Mouse (Mus musculus) thymus, postnatal 36 days (tissue): ENCODE data around the gene Mast4.

Experiments
- DNase-seq, 2 experiments: peaks; one replicate each; pipeline ENCODE4 v3.0.0; 2022; ENCODE audit warnings: mixed read lengths in 2 of 2

Mast4 gene

DNA sequence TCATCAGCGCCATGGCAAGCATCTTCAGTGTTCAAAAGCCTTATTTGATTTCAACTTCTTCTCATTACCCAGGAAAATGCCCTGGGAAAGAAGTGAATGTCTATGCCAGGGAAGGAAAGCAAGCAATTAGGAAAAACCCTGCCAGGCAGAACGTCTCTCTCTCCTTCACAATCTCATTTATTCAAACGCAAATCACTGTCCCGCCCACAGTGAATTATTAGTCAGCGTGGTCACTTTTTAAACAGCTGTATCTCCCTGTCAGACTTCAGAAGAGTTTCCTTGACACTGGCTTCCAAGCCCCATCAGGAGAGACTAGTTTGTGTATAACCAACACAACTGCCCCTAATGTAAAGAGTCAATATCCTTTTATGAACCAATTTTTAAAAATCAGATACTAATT lies 296.8 kb downstream of the Mast4 start:
- DNase-seq = no peak

DNA sequence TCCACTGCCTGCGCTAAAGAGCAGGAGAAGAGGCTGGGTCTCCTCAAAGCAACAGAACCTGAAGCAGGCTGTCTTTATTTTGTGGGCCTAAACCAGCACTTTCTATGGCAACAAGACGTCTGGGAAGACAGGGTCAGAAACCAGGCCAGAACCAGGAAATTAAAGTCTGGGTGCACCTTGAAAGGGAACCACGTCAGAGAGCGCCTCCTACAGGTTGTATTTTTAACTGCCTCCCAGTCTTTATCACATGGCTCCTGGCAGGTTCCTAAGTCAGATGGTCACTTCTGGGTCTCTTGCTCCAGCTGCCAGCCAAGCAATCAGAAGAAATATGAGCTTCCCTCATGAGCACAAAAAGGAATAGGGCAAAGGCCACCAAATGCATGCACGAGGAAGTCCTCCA lies 304.9 kb downstream of the Mast4 start:
- DNase-seq = no peak

DNA sequence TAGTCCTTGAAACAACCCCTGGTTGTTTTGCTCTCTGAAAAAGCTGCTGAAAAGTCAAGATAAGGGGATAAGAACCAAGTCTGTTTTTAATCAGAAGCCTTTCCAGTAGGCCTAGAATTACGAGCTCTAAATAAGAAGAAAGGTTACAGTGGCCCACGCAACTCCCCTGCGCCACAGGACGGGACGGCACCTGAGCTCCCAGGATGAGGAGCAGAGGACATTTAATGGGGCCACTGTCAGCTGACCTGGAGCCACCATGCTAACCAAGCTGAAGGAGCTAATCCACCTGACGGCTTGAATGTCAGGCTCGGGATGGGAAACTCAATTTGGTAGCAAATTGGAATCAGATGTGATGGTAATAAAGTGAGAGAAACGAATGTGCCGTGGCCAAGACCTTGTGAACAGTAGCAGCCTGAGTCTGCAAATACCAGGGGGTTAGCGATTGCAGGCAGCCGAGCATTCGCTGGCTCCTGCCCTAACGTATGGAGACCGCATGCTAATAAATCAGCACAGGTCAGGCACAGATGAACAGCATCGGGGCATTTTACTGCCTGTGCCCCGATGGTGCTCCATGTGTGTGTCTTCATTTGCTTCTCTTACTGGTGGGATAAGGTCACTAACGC lies 306.7 kb downstream of the Mast4 start:
- no peak for DNase-seq

DNA sequence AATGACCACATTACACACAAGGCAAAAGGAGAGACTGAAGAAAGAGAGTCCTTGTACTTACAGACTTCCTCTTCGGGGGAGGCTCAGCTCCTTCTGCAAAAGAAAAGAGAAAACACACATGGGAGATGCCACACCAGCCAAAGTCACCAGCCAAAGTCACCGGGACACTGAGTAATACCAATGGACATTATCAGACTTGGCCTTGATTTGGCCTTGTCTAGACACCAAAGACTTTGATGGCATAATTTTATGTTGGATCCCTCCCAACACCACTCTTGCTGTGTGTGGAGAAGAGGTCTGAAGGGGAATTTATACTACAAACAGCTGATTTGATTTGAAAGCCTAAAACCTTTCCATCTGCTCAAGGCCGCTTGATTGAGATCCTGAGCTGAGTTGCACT lies 308.8 kb downstream of the Mast4 start:
- DNase-seq = no peak

DNA sequence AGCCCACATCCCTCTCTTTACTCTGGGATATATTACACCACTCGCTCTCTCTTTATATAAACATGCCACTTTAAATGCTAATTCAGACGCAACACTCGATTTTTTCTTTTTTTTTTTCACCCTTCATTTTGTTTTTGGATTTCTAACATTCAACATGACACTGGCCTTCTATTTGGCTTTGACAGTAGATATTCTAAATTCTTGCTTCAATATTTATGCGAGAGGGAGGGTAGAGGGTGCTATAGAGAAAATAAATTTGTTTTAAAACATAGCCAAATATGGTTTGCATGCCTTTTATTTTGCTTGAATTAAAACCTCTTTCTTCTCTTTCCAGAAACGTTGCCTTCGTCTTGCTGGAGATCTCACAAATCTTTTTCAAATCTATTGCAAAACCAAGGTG lies 315.8 kb downstream of the Mast4 start:
- DNase-seq = no peak

DNA sequence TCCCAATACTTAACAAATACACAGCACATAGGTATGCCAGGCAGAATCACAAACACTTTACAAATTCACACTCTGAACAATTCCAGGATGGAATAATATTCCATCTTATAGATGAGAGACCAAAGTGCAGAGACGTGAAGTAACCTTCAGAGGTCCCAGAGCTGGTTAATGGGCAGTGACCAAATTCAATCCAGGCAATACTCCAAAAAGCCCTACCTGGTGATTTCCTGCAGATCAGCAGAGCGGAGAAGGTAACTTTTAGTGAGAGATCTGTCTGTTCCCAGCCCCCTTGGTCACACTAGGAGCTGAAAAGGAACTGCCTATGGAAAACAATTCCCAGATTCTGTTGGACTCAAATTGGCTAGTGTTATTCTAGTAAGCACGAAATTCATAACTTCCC lies 316.6 kb downstream of the Mast4 start:
- no peak for DNase-seq

DNA sequence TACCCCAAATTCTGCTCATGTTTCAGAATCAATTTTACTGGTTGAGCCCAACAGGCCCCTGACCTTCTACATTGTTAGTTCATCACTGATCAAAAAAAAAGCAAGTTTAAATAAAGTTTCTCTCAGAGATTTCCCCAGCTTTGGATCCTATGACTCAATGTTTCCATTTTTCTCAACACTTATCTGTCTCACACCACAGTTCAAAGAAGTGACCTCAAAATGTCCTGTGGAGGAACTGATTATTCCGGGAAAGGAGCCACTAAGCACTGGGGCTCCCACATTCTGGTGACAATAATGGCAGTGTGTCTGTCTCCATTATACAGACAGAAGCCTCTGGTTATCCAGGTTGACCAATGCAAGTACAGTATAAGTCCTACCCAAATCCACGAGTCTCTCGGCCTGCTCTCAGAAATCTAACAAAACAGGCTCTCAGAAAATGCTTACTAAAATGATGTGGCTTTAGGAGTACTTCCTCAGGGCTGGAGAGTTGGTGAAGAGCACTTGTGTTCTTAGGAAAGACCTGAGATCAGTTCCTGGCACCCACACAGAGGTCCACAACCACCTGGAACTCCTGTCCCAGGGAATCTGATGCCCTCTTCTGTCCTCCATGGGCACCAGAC lies 319.1 kb downstream of the Mast4 start:
- no peak for DNase-seq

DNA sequence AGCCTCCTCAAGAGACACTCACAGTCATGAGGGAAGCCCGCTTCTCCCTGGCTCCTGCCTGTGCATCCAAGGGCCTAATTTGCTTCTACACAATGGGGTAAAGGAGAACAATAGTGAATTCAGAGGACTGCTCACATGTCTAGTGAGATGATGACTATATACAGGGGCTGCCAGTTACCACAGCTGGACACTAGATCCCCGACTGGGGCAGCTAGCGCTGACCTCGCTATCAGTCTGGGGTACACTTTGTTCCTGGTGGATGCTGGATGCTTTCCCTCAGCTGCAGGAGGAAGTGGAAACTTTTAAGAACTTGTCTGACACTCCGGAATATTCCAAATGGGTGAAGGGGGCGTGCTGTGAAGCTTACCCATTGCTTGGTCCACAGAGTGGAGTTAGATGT lies 319.7 kb downstream of the Mast4 start:
- DNase-seq = no peak

DNA sequence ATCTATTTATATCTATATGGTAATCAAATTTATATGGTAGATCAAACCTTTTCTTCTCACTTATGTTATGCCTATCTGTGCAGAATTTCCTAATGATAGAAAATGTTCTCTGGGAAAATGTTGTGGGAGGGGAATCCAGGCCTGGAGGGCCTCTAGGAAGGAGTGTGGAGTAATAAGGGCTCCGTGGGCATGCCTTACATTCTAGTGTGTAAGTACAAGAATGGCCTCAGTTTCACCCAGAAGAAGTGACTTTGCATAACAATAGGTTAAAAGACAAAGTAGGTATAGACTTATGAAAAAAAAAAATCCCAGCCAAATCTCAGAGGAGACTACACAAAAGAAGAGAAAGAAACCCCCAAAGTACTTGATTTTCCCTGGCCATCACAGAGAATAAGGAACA lies 320.1 kb downstream of the Mast4 start:
- no peak for DNase-seq

DNA sequence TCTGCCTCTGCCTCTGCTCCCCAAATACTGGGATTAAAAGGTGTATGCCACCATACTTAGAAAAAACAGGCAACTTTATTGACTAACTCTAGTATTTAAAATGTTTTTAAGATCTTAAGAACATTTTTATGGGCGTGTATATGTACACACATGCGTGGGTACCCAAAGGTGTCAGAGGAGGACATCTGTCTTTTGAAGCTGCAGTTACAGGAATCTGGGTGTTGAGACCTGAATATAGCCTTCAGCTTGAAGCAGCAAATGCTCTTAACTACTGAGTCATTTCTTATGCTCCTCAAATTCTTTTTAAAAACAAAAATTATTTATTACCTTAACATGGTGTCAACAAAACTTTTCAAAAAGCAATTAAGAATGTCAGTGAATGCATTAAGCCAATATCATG lies 329.1 kb downstream of the Mast4 start:
- no peak for DNase-seq

DNA sequence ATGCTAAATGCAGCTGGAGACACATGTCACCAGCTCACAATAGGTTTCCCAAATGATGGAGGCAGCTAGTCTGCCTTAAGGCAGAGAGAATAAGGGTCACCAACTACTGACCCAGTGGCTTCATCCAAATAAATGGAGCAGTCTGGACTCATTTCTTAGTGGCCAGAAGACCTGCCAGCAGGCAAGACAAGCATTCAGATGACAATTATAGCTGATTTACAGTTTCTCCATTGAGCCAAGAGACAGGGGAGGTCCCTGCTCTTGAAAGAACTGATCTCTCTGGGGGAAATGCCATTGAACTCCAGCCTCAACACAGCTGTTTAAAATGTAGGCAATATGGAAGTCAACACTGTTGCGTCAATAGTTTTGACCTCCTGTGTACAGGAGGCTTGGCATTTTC lies 332.5 kb downstream of the Mast4 start:
- no peak for DNase-seq

DNA sequence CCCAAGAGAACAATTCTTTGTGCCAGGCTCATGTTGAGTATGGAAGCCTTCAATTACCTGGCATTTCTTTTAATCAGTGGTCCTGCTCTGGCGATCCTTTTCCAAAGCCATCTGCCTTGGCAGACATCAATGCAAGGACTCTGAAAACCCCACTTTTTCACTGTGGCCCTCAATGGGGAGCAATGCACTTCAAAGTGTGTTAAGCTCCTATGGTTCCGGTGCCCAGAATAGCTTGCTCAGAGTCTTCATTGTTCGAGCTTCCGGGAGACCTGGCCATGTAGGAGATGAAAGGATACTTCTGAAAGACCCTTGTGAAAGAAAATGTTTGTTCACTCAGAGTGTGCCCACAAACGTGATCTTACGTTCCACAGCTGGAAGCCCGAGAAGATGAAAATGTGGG lies 333.4 kb downstream of the Mast4 start:
- no peak for DNase-seq

DNA sequence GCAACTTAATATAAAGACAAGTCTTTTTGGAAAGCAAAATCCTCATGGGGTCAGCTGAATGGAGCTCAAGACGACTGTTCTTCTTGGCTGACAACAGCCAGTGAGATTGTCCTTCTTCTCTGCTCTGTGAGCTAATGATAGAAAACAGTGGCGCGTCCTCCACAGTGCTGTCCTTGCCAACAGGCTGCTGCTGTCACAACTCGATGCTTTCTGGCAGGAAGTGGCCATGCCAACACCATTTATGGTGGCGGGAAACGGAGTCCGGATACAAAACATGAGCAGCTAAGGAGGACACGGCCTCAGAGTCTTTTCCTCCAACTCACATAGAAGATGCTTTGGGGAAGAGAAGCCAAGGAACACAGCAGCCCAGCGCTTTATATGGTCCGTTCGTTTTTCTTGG lies 340.2 kb downstream of the Mast4 start:
- no peak for DNase-seq

DNA sequence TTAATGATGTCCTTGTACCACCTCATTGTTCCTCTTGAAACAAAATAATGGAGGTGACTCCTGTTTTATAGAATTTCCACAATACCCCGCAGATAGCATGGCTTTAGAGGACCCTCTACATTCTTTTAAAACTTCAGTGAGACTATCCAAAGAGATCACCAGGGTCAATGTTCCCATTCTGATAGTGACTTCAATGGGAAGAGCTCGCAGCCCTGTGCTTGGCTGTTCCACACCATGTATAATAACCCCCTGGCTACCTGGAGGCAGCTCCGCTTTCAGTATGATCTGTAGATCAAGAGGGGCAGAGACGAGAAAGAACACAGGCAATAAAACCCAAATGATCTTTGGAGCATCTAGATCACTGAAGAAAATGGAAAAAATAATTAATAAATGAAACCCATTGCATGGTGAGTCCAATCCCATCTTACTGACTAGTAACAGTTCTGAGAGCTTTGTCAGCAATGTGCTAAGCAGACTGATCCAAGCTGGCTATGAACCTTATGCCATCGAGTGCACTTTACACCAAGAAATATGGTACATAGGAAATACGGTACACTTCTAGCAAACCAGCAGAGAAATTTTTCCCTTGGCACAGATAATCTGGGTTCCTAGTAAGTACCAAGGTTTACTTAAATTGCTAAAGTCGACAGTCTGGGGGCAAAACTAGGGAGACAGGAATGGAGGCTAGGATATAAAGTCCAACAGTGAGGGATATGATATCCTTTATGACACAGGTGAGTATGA lies 341.4 kb downstream of the Mast4 start:
- DNase-seq = no peak

DNA sequence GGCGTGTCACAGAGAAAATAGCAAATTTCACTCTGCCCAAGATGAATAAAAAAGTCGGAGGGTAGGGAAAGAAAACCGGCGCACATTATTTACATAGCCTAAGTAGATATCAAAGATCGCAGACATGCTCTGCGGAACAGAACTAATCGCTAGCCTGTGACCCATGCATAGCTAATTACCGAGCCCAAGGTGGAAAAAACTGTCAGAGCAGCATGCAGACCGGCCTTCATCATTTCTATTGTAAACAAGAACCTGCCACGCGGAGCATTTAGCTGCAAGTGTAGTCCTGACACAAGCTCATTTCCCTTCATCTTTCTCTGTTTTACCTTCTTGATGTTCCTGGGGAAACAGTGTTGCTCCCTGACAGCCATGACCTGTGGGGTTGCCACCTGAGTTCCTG lies 342.4 kb downstream of the Mast4 start:
- no peak for DNase-seq

DNA sequence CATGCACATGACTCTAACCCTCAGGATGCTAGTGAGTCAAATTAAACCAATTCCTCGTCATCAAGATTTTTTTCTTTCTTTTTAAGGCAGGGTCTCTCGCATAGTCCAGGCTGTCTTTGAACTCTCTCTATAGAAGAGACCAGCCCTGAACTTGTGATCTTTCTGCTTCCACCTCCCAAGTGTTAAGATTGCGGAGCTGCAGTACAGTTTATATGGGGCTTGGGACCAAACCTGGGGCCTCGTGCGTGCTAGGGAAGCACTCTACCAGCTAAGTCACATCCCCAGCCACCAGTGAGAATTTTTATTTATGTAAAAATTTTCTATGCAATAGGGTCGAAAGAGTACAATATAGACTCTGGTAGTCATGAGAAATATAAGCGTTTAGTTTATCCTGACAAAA lies 343.1 kb downstream of the Mast4 start:
- no peak for DNase-seq

DNA sequence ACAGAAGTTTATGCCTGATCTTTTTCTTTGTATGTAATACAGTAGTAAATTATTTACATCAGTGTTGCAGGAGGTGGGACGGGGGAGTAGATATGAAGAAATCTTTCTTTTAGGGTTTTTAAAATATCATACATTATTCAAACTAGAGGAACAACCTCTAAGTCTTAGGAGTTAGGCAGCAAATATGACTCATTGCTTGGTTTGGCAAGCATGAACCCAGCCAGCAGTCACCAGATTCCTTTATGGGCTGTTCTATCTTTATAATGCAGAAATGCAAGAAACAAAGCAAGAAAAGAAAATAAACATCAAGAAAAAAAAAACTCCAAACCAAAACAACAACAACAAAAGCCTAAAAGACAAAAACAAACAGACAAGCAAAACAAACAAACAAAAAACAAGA lies 344.2 kb downstream of the Mast4 start:
- DNase-seq = no peak

DNA sequence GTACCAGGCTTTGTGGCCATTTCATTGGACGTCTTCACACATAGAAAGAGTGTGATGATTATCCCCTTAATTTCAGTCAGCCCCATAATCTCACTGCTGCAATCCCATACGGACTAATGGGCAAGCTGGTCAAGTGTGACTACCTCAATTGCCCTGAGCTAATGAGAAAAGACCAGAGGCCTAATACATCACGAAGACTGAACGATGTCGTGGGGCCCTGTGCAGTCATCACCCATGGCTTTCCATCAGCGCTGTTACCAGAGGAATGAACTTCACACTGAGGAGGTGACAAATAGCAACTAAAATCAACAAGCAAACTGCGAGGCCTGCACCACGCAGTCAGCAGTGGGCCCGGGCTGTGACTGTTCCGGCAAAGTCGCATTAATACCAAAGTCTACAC lies 344.7 kb downstream of the Mast4 start:
- DNase-seq = no peak

DNA sequence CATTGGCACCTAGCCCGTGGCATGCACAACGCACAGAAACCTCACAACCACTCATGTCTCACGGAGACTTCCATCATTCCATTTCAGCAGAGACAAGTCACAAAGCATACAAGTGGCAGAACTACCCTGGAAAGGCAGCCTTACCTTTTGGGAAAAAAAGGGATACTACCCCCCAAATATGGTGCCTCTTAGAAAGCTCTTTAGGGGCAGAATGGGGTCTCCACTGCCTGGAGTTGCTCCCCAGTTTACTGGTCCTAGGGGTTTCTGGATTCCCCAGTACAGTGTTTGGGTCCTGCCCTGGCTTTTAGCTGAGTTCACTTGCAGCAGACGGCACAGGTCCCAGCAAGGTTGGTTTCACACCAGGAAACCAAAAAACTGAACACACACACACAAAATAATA lies 345.3 kb downstream of the Mast4 start:
- no peak for DNase-seq

DNA sequence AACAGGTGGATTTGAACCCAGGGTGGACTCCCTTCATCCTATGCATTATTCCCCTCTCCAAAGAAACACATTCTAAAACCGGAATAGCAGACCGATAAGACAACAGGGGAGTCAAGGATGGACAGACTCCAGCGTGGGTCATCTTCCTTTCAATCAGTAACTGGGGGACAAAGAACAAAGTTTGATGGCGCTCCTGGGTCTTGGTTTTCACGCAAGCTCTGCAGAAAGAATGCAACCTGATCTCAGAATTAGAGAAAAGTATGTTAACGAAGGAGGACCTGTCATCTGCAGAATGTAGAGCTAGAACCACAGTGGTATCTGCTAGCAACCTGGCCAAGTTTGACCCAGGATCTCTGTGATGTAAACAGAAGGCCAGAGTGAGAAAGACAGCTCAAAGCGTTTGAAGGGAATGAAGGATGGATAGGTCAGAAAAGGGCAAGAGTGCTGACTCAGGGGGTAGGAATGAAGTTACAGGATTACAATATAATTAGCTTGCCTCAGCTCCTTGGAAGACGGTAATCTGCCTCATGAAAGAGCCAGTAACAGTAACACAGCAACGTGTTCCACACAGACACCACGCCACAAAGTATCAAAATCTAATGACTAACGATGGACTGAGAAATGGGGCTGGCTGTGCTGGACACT lies 345.9 kb downstream of the Mast4 start:
- no peak for DNase-seq

DNA sequence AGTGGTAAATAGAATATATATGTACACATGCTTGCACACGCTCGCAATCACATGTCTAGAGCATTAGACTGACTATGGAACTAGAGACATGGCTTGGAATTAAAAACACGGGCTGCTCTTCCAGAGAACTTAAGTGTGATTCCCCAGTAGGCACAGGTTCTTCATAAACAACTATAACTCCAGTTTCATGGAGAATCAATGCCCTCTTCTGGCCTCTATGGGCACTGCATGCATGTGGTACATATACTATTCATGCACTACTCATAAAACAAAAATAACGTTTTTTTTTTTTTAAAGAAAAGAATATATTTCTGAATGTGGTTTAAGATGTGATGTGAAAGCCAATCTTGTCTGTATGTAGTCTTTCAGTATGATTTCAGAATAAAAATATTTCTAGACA lies 349.7 kb downstream of the Mast4 start:
- no peak for DNase-seq

DNA sequence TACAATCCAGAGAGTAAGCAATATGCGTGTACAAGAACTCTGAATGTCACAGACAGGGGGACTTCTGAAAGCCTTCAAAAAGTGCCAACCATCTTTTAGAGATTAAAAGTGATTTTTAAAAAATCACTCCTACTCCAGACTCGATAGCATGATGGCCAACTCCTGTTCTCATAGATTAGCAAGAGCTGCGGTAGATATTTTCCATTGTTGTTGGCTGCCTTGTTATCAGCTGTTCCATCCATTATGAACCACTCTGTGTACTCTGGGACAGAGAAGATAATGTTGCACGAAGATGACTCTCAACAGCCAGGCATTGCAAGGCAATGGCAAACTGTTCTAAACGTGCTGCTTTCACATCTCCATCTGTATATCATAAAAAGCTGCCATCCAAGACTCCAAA lies 360.4 kb downstream of the Mast4 start:
- no peak for DNase-seq

DNA sequence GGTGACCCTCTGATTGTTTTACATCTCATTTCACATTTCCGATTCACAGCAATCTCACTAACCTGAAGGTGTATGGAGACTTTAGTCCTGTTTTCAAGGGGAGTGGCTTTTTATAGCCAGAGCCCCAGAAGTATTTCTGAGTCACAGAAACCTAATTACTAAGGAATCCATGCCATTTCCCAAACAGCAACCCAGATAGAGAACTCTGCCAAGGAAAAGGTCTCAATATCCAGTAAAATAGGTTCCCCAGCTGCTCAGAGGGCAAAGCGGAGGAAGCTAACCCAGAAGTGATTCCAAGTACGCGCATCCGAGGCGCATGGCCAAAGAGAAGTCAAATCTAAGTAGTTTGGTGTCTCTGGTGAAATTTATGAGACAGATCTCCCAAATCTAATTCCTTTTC lies 370.8 kb downstream of the Mast4 start:
- no peak for DNase-seq
